Mouse (Mus musculus): ENCODE measurements at regions not wholly inside any gene's neighbourhood (a gene's known extent, or its start where the extent isn't known, plus 50 kb on each side); places are given as distances from the start of the nearest gene placed in this dataset.
A peak's percentile ranks its signal among the peaks of the same experiment; 100 is the strongest.

- DNase-seq (ENCODE audit: low spot score) (no peak), ATAC-seq (ENCODE audit: low FRiP score, low read depth) (no peak)
- Histone ChIP-seq H3K4me3 (replicated peaks; ENCODE audit: low read length) (no peak overlapping the region), H3K4me2 (replicated peaks; ENCODE audit: low read depth, low read length, severe bottlenecking) (no peak overlapping the region), H3K27ac (replicated peaks; ENCODE audit: low read depth, low read length) (no peak overlapping the region), H3K4me1 (ENCODE audit: control insufficient read depth, insufficient read depth, low read length) (no peaks in the 10 kb centered on the region), H3K36me3 (ENCODE audit: control insufficient read depth, insufficient read depth, low read length) (no peaks in the 10 kb centered on the region), H3K27me3 (ENCODE audit: control insufficient read depth, insufficient read depth, low read length) (no peaks in the 10 kb centered on the region), H3K9me3 (ENCODE audit: control insufficient read depth, low read length) (no peaks in the 10 kb centered on the region), H3K9ac (ENCODE audit: low read depth, low read length, severe bottlenecking) (no peak overlapping the region)
- 79% methylated on average over 7 of the region's 7 CpGs for WGBS
- TF ChIP-seq POLR2A (IDR thresholded peaks at IDR 0.05; ENCODE audit: borderline replicate concordance, extremely low read depth, insufficient read depth, insufficient read length): no peak
These were observed 156.6 kb upstream of the Tex13c2 start for GRCm38 (mm10) chrX:42332906-42333305.

GRCm38 (mm10) chrX:42333631-42334030, 155.9 kb upstream of the Tex13c2 start:
- TF ChIP-seq POLR2A (IDR thresholded peaks at IDR 0.05; ENCODE audit: borderline replicate concordance, extremely low read depth, insufficient read depth, insufficient read length): no peak
- H3K36me3 ChIP-seq (ENCODE audit: control insufficient read depth, insufficient read depth, low read length): no peaks in the 10 kb centered on the region
- DNase-seq (ENCODE audit: low spot score) (no peak), ATAC-seq (ENCODE audit: low FRiP score, low read depth) (0 out of 2 replicates have a peak, but pooled peaks have one; percentile 30)
- H3K4me3 ChIP-seq (replicated peaks; ENCODE audit: low read length): no peak overlapping the region
- H3K4me2 ChIP-seq (replicated peaks; ENCODE audit: low read depth, low read length, severe bottlenecking): no peak overlapping the region
- H3K27me3 ChIP-seq (ENCODE audit: control insufficient read depth, insufficient read depth, low read length): no peaks in the 10 kb centered on the region
- H3K9me3 ChIP-seq (ENCODE audit: control insufficient read depth, low read length): no peaks in the 10 kb centered on the region
- H3K9ac ChIP-seq (ENCODE audit: low read depth, low read length, severe bottlenecking): no peak overlapping the region
- H3K27ac ChIP-seq (replicated peaks; ENCODE audit: low read depth, low read length): no peak overlapping the region
- WGBS: 66% methylated on average over 4 of the region's 4 CpGs
- H3K4me1 ChIP-seq (ENCODE audit: control insufficient read depth, insufficient read depth, low read length): no peaks in the 10 kb centered on the region

GRCm38 (mm10) chrX:42334794-42335193, 154.7 kb upstream of the Tex13c2 start:
- no peaks in the 10 kb centered on the region for H3K9me3 ChIP-seq (ENCODE audit: control insufficient read depth, low read length)
- H3K27me3 ChIP-seq (ENCODE audit: control insufficient read depth, insufficient read depth, low read length): no peaks in the 10 kb centered on the region
- no peak for TF ChIP-seq POLR2A (IDR thresholded peaks at IDR 0.05; ENCODE audit: borderline replicate concordance, extremely low read depth, insufficient read depth, insufficient read length)
- DNase-seq (ENCODE audit: low spot score) (no peak), ATAC-seq (ENCODE audit: low FRiP score, low read depth) (no peak)
- no peaks in the 10 kb centered on the region for H3K36me3 ChIP-seq (ENCODE audit: control insufficient read depth, insufficient read depth, low read length)
- no peak overlapping the region for H3K4me3 ChIP-seq (replicated peaks; ENCODE audit: low read length)
- H3K4me1 ChIP-seq (ENCODE audit: control insufficient read depth, insufficient read depth, low read length): no peaks in the 10 kb centered on the region
- no peak overlapping the region for H3K4me2 ChIP-seq (replicated peaks; ENCODE audit: low read depth, low read length, severe bottlenecking)
- WGBS: 81% methylated on average over 2 of the region's 2 CpGs
- H3K27ac ChIP-seq (replicated peaks; ENCODE audit: low read depth, low read length): no peak overlapping the region
- H3K9ac ChIP-seq (ENCODE audit: low read depth, low read length, severe bottlenecking): no peak overlapping the region

GRCm38 (mm10) chrX:42336772-42337171, 152.7 kb upstream of the Tex13c2 start:
- Histone ChIP-seq H3K4me1 (ENCODE audit: control insufficient read depth, insufficient read depth, low read length) (no peaks in the 10 kb centered on the region), H3K4me2 (replicated peaks; ENCODE audit: low read depth, low read length, severe bottlenecking) (no peak overlapping the region), H3K27ac (replicated peaks; ENCODE audit: low read depth, low read length) (no peak overlapping the region), H3K4me3 (replicated peaks; ENCODE audit: low read length) (no peak overlapping the region), H3K9ac (ENCODE audit: low read depth, low read length, severe bottlenecking) (no peak overlapping the region), H3K36me3 (ENCODE audit: control insufficient read depth, insufficient read depth, low read length) (no peaks in the 10 kb centered on the region), H3K27me3 (ENCODE audit: control insufficient read depth, insufficient read depth, low read length) (no peaks in the 10 kb centered on the region), H3K9me3 (ENCODE audit: control insufficient read depth, low read length) (no peaks in the 10 kb centered on the region)
- WGBS: 81% methylated on average over 3 of the region's 3 CpGs
- ATAC-seq (ENCODE audit: low FRiP score, low read depth) (no peak), DNase-seq (ENCODE audit: low spot score) (no peak)
- no peak for TF ChIP-seq POLR2A (IDR thresholded peaks at IDR 0.05; ENCODE audit: borderline replicate concordance, extremely low read depth, insufficient read depth, insufficient read length)

- Histone ChIP-seq H3K4me2 (replicated peaks; ENCODE audit: low read depth, low read length, severe bottlenecking) (no peak overlapping the region), H3K36me3 (ENCODE audit: control insufficient read depth, insufficient read depth, low read length) (no peaks in the 10 kb centered on the region), H3K9me3 (ENCODE audit: control insufficient read depth, low read length) (no peaks in the 10 kb centered on the region), H3K9ac (ENCODE audit: low read depth, low read length, severe bottlenecking) (no peak overlapping the region), H3K27ac (replicated peaks; ENCODE audit: low read depth, low read length) (no peak overlapping the region), H3K4me3 (replicated peaks; ENCODE audit: low read length) (no peak overlapping the region), H3K4me1 (ENCODE audit: control insufficient read depth, insufficient read depth, low read length) (no peaks in the 10 kb centered on the region), H3K27me3 (ENCODE audit: control insufficient read depth, insufficient read depth, low read length) (no peaks in the 10 kb centered on the region)
- DNase-seq (ENCODE audit: low spot score): no peak
- no peak for TF ChIP-seq POLR2A (IDR thresholded peaks at IDR 0.05; ENCODE audit: borderline replicate concordance, extremely low read depth, insufficient read depth, insufficient read length)
- no peak for ATAC-seq (ENCODE audit: low FRiP score, low read depth)
- 62% methylated on average over 7 of the region's 7 CpGs for WGBS
These were observed 147.1 kb upstream of the Tex13c2 start for GRCm38 (mm10) chrX:42342362-42342761.
